Mouse (Mus musculus) CH12.LX (cell line): ENCODE measurements at regions not wholly inside any gene's neighbourhood (a gene's known extent, or its start where the extent isn't known, plus 50 kb on each side); places are given as distances from the start of the nearest gene placed in this dataset.

Source experiments
- BHLHE40 ChIP-seq: IDR thresholded peaks from 2 replicates; pipeline ENCODE4 v1.6.1; 2011; ENCODE audit warnings: mild to moderate bottlenecking, low read depth, low read length, improper control_type of control experiment
- CHD2 ChIP-seq: IDR thresholded peaks from 2 replicates; pipeline ENCODE4 v1.6.1; 2011; ENCODE audit warnings: low read length, improper control_type of control experiment
- CTCF ChIP-seq, 2 experiments: IDR thresholded peaks in 1 of 2; conservative IDR thresholded peaks in 1 of 2; 2 replicates each; pipeline ENCODE4 v1.5.1; 2011 to 2012; ENCODE audit warnings: low read depth in 2 of 2, low read length in 2 of 2, improper control_type of control experiment in 1 of 2, inconsistent platforms in 1 of 2, mild to moderate bottlenecking in 1 of 2, moderate library complexity in 1 of 2
- EP300 ChIP-seq: IDR thresholded peaks from 2 replicates; pipeline ENCODE4 v1.6.1; 2011; ENCODE audit warnings: low read length, improper control_type of control experiment
- IRF4 ChIP-seq: IDR thresholded peaks from 2 replicates; pipeline ENCODE4 v1.6.1; 2014; ENCODE audit warnings: low read depth, mild to moderate bottlenecking, inconsistent platforms, low read length, improper control_type of control experiment
- JUND ChIP-seq: conservative IDR thresholded peaks from 2 replicates; pipeline ENCODE4 v1.6.1; 2011; ENCODE audit warnings: low read depth, low read length, improper control_type of control experiment
- MXI1 ChIP-seq: IDR thresholded peaks from 2 replicates; pipeline ENCODE4 v1.6.1; 2011; ENCODE audit warnings: mild to moderate bottlenecking, low read depth, low read length, improper control_type of control experiment
- POLR2A ChIP-seq: IDR thresholded peaks from 2 replicates; pipeline ENCODE4 v1.6.1; 2011; ENCODE audit warnings: low read depth, mild to moderate bottlenecking, improper control_type of control experiment, low read length
- RAD21 ChIP-seq: IDR thresholded peaks from 2 replicates; pipeline ENCODE4 v1.6.1; 2011; ENCODE audit warnings: low read depth, mild to moderate bottlenecking, low read length, improper control_type of control experiment, moderate library complexity

DNA sequence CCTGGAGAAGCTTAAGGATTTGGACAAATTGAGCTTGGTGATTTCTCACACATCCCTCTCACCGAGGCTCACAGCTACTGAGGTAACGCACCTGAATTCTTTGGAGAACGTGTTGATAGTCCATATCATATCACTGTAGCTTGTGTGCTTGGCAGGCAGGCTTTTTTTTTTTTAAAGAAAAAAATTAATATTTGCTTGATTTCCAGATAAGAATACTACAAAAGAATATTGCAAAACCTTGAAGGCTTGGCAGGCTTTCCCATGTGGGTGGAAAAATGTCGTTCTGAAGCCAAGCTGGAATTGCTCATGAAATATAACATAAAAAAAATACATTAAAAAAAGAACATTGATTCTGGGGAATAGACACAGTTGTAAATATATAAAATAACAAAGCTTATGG, 131.8 kb downstream of the Klf5 start:
- TF ChIP-seq CTCF (conservative IDR thresholded peaks at IDR 0.05 in 1 of 2, IDR thresholded peaks at IDR 0.05 in 1 of 2; ENCODE audit: low read depth in 2 of 2, low read length in 2 of 2) (no peak), EP300 (no peak), BHLHE40 (no peak), POLR2A (no peak), JUND (no peak), RAD21 (no peak), CHD2 (no peak), MXI1 (no peak), IRF4 (no peak)
